ENCODE assay signal across 23 mouse cellular contexts in genomic region chr12:50981318-50981717, GRCm38 (mm10).
DNase-seq lines count a peak whose midpoint lies in the region; ATAC-seq and TF ChIP-seq lines count a peak whose summit lies in the region.
"Had no signal": no experiment of that assay in that cellular context is flagged by ENCODE, and none has a peak within 500 bp of the region (broad histone marks: within the 10 kb centered on the region; RNA-seq: fewer than 3 reads in every experiment).

No protein-coding gene starts in this region.

- TF ChIP-seq EP300 in ES-Bruce4 (IDR thresholded peaks at IDR 0.05; ENCODE audit: insufficient read depth, low read depth, low read length): no peak

- H3K4me2 ChIP-seq in intestine, embryonic 15.5 days (replicated peaks): no peak overlapping the region
- no peak overlapping the region for H3K4me2 ChIP-seq in intestine, postnatal 0 days (replicated peaks; ENCODE audit: low read depth)
- no peak overlapping the region for H3K4me2 ChIP-seq in midbrain, embryonic 11.5 days
- H3K4me2 ChIP-seq in midbrain, postnatal 0 days (ENCODE audit: low read depth, low read length, poor library complexity, severe bottlenecking): no peak overlapping the region
- H3K4me2 ChIP-seq in intestine, embryonic 16.5 days (ENCODE audit: low read depth, low read length): no peak overlapping the region

- TF ChIP-seq POLR2A in ES-Bruce4 (IDR thresholded peaks at IDR 0.05; ENCODE audit: insufficient read depth, low read length): no peak

- TF ChIP-seq CTCF in intestine, postnatal 0 days (IDR thresholded peaks at IDR 0.05; ENCODE audit: low read depth): no peak
- no peak for TF ChIP-seq CTCF in midbrain, postnatal 0 days (IDR thresholded peaks at IDR 0.05)
- TF ChIP-seq CTCF in ES-Bruce4 (IDR thresholded peaks at IDR 0.05; ENCODE audit: low read depth, low read length): no peak

- H3K4me1 ChIP-seq in intestine, embryonic 15.5 days (replicated peaks): no peaks in the 10 kb centered on the region
- H3K4me1 ChIP-seq in intestine, postnatal 0 days (replicated peaks; ENCODE audit: control insufficient read depth, insufficient read depth, low read length): no peaks in the 10 kb centered on the region
- no peaks in the 10 kb centered on the region for H3K4me1 ChIP-seq in midbrain, embryonic 11.5 days (ENCODE audit: control insufficient read depth, insufficient read depth, low read length)
- no peaks in the 10 kb centered on the region for H3K4me1 ChIP-seq in midbrain, postnatal 0 days (ENCODE audit: insufficient read depth, low read length)
- peaks cover 3% of the 10 kb centered on the region for H3K4me1 ChIP-seq in ES-Bruce4 (ENCODE audit: control insufficient read depth, insufficient read depth, low read length)
- H3K4me1 ChIP-seq in intestine, embryonic 16.5 days (ENCODE audit: control insufficient read depth, insufficient read depth, low read length): no peaks in the 10 kb centered on the region
- no peaks in the 10 kb centered on the region for H3K4me1 ChIP-seq in limb, embryonic 10.5 days

- H3K4me3 ChIP-seq in intestine, embryonic 15.5 days (replicated peaks): no peak overlapping the region
- H3K4me3 ChIP-seq in intestine, postnatal 0 days (ENCODE audit: low read depth, low read length): no peak overlapping the region
- no peak overlapping the region for H3K4me3 ChIP-seq in midbrain, embryonic 11.5 days (ENCODE audit: low read depth, low read length)
- no peak overlapping the region for H3K4me3 ChIP-seq in midbrain, postnatal 0 days (ENCODE audit: low read depth, low read length)
- H3K4me3 ChIP-seq in ES-Bruce4 (ENCODE audit: low read depth, low read length): no peak overlapping the region
- H3K4me3 ChIP-seq in intestine, embryonic 16.5 days (ENCODE audit: low read length): no peak overlapping the region
- H3K4me3 ChIP-seq in limb, embryonic 10.5 days: no peak overlapping the region

- peak; percentile 84 for ATAC-seq in intestine, embryonic 15.5 days
- ATAC-seq in intestine, postnatal 0 days: no peak; the same call in 1 of the 2 replicates
- no peak for ATAC-seq in midbrain, embryonic 11.5 days (ENCODE audit: low FRiP score)
- ATAC-seq in midbrain, postnatal 0 days (ENCODE audit: low FRiP score): no peak
- peak; percentile 82 for ATAC-seq in intestine, embryonic 16.5 days
- ATAC-seq: activated CD4-positive, CD25-positive, alpha-beta regulatory T cell, adult 4 months; CD4-positive, CD25-positive, alpha-beta regulatory T cell, adult 4 months; Patski had no signal

- DNase-seq in midbrain, embryonic 11.5 days (ENCODE audit: low spot score, missing footprints): peak; percentile 35
- DNase-seq in midbrain, postnatal 0 days (ENCODE audit: low spot score): no peak
- no peak for DNase-seq in limb, embryonic 10.5 days (ENCODE audit: low spot score)
- no peak for DNase-seq in thymus, adult 18-20 months
- DNase-seq: adrenal gland, adult 2 months; adrenal gland, adult 8-10 months; adrenal gland, postnatal 10 days; adrenal gland, postnatal 14 days; adrenal gland, postnatal 25 days; adrenal gland, postnatal 36 days; B cell, adult 2 months; cerebellum, adult 11 months; cerebellum, adult 11-12 months; cerebellum, adult 18-20 months had no signal

- H3K27me3 ChIP-seq in intestine, embryonic 15.5 days (replicated peaks): no peaks in the 10 kb centered on the region
- H3K27me3 ChIP-seq in intestine, postnatal 0 days (replicated peaks; ENCODE audit: control insufficient read depth, insufficient read depth, low read length): no peaks in the 10 kb centered on the region
- no peaks in the 10 kb centered on the region for H3K27me3 ChIP-seq in midbrain, embryonic 11.5 days (ENCODE audit: control insufficient read depth, insufficient read depth, low read length)
- H3K27me3 ChIP-seq in midbrain, postnatal 0 days (ENCODE audit: insufficient read depth, low read length): no peaks in the 10 kb centered on the region
- H3K27me3 ChIP-seq in ES-Bruce4 (ENCODE audit: control insufficient read depth, insufficient read depth, low read length, poor library complexity, severe bottlenecking): no peaks in the 10 kb centered on the region
- no peaks in the 10 kb centered on the region for H3K27me3 ChIP-seq in intestine, embryonic 16.5 days (replicated peaks; ENCODE audit: control insufficient read depth, insufficient read depth, low read length)
- H3K27me3 ChIP-seq in limb, embryonic 10.5 days (ENCODE audit: low read depth, poor library complexity, severe bottlenecking): no peaks in the 10 kb centered on the region
- H3K27me3 ChIP-seq: CH12.LX had no signal

- H3K36me3 ChIP-seq in intestine, embryonic 15.5 days: no peaks in the 10 kb centered on the region
- H3K36me3 ChIP-seq in intestine, postnatal 0 days (ENCODE audit: control insufficient read depth, insufficient read depth): no peaks in the 10 kb centered on the region
- H3K36me3 ChIP-seq in midbrain, embryonic 11.5 days (ENCODE audit: control insufficient read depth, insufficient read depth, low read length): no peaks in the 10 kb centered on the region
- H3K36me3 ChIP-seq in midbrain, postnatal 0 days (ENCODE audit: insufficient read depth, low read length): no peaks in the 10 kb centered on the region
- peaks cover 11% of the 10 kb centered on the region for H3K36me3 ChIP-seq in ES-Bruce4 (ENCODE audit: control insufficient read depth, insufficient read depth, low read length, poor library complexity, severe bottlenecking)
- no peaks in the 10 kb centered on the region for H3K36me3 ChIP-seq in intestine, embryonic 16.5 days (ENCODE audit: control insufficient read depth, insufficient read depth, low read length)
- H3K36me3 ChIP-seq in limb, embryonic 10.5 days: no peaks in the 10 kb centered on the region
- H3K36me3 ChIP-seq: G1E had no signal

- WGBS in intestine, embryonic 15.5 days: 70% methylated on average over 5 of the region's 5 CpGs
- WGBS in intestine, postnatal 0 days: 54% methylated on average over 5 of the region's 5 CpGs
- WGBS in midbrain, embryonic 11.5 days: 90% methylated on average over 5 of the region's 5 CpGs
- WGBS in midbrain, postnatal 0 days: 81% methylated on average over 5 of the region's 5 CpGs
- 70% methylated on average over 5 of the region's 5 CpGs for WGBS in intestine, embryonic 16.5 days
- whole genome bisulfite sequencing in limb, embryonic 10.5 days: 89% methylated on average over 5 of the region's 5 CpGs

- no peak overlapping the region for H3K9ac ChIP-seq in intestine, embryonic 15.5 days
- H3K9ac ChIP-seq in intestine, postnatal 0 days (ENCODE audit: low read depth, low read length): no peak overlapping the region
- H3K9ac ChIP-seq in midbrain, embryonic 11.5 days (ENCODE audit: low read length): no peak overlapping the region
- no peak overlapping the region for H3K9ac ChIP-seq in midbrain, postnatal 0 days (replicated peaks; ENCODE audit: low read length, poor library complexity, severe bottlenecking)
- peak overlapping the region; percentile 90 for H3K9ac ChIP-seq in ES-Bruce4 (ENCODE audit: low read depth, poor library complexity, severe bottlenecking)
- no peak overlapping the region for H3K9ac ChIP-seq in intestine, embryonic 16.5 days (ENCODE audit: low read depth, low read length)

- H3K9me3 ChIP-seq in intestine, embryonic 15.5 days: no peaks in the 10 kb centered on the region
- H3K9me3 ChIP-seq in intestine, postnatal 0 days (ENCODE audit: control insufficient read depth): no peaks in the 10 kb centered on the region
- no peaks in the 10 kb centered on the region for H3K9me3 ChIP-seq in midbrain, embryonic 11.5 days (ENCODE audit: control insufficient read depth, low read length)
- no peaks in the 10 kb centered on the region for H3K9me3 ChIP-seq in midbrain, postnatal 0 days (ENCODE audit: low read length)
- no peaks in the 10 kb centered on the region for H3K9me3 ChIP-seq in ES-Bruce4 (replicated peaks; ENCODE audit: control insufficient read depth, insufficient read depth, low read length, poor library complexity, severe bottlenecking)
- H3K9me3 ChIP-seq in intestine, embryonic 16.5 days (ENCODE audit: control insufficient read depth, low read length): no peaks in the 10 kb centered on the region
- no peaks in the 10 kb centered on the region for H3K9me3 ChIP-seq in limb, embryonic 10.5 days (replicated peaks)

- H3K27ac ChIP-seq in intestine, embryonic 15.5 days: no peak overlapping the region
- no peak overlapping the region for H3K27ac ChIP-seq in intestine, postnatal 0 days (ENCODE audit: low read depth, low read length)
- H3K27ac ChIP-seq in midbrain, embryonic 11.5 days (ENCODE audit: low read depth, low read length): no peak overlapping the region
- no peak overlapping the region for H3K27ac ChIP-seq in midbrain, postnatal 0 days (ENCODE audit: low read depth, low read length)
- peak overlapping the region; percentile 75 for H3K27ac ChIP-seq in ES-Bruce4 (ENCODE audit: insufficient read depth, low read length)
- no peak overlapping the region for H3K27ac ChIP-seq in intestine, embryonic 16.5 days (ENCODE audit: low read length)
- no peak overlapping the region for H3K27ac ChIP-seq in limb, embryonic 10.5 days

Comparison
In these comparisons a context has a peak if more than half of its experiments do, and no peak if none do; other contexts are left out.
1. ATAC-seq: peak in intestine, embryonic 15.5 days (single experiment) and intestine, embryonic 16.5 days (single experiment); none in intestine, postnatal 0 days (single experiment), midbrain, embryonic 11.5 days (single experiment) and midbrain, postnatal 0 days (single experiment).